Mouse (Mus musculus) gonadal fat pad, adult 2 months (tissue): ENCODE measurements around the gene Acbd5. TPM values are rescaled to one million over a fixed set of nuclear protein-coding genes. Genes with fewer than 3 reads are reported as not detected.
A peak's percentile ranks its signal among the peaks of the same experiment; 100 is the strongest.
"Not testable (repeated sequence)": the region's sequence is repeated elsewhere in the genome, so short reads cannot be mapped to it uniquely, and the experiment has no call there.

Experiments used
- DNase-seq: peaks from one replicate; pipeline ENCODE4 v3.0.0-alpha.2; 2012; ENCODE audit warnings: low read depth
- polyA plus RNA-seq: library from polyadenylated mRNA; depleted of rRNA; stranded (reverse); fragments of >200 nt; gene quantifications from 2 replicates; pipeline ENCODE4 v1.2.3, GENCODE M21; 2012; rRNA removed

Gene Acbd5
- polyA plus RNA-seq, result 7.5 and 14.0 TPM in 2 replicates

DNA sequence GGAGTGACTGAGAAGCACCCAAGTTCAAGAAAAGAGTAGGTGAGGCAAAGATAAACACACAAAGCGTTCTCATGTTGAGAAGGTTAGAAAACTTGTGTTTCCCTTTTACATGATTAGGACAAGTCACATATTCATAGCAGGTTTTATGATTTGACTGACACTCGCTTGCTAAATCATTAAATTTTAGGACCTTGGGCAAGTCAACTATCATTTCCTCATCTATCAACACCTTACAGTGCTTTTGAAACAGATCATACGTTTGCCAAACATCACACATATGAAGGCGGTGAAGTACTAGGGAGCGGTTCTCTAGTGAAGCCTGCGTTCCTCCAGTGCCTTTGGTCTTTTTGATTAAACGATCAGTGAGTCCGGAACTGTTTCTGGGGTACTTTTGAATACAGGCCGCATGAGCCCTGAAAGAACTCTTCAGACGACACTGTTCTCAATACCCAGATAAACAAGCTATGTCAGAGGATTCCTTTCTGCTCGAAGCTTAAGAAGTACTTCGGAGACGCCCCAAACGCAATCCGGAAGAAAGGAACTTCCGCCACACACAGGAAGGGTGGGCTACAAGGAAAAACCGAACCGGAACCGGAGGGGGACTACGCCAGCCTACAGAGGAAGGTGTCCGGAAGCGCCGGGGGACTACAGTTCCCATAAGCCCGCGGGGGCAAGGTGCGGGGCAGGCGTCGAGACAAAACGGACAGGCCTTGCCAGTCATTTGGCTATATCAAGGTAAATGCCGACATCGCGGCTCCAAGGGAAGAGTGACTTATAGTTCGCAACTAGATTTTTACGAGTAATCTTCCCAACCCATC, at the start of gene Acbd5:
TSS of gene Acbd5 (plus strand) at position 616 of the 818 bp plus-strand sequence.
- DNase-seq, result peak; percentile 83

DNA sequence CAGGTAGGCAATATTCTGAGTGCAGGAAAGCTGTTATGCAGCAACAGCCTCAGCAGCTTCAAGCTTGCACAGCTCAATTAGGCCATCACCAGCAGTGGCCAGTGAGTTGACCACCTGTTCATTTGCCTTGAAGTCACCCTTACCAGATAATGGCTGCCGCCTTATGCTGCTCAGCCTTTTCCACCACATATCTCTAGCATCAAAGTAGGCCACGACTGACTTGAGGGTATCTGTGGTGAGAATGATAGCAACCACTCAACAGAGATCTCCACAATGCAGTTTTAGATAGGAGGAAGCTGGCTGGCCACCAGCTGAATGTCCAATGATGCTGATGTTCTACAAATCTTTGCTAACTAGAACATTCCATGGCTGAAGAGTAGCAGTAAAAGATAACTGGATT, 48.8 kb upstream of the Acbd5 start:
- DNase-seq, result no peak

DNA sequence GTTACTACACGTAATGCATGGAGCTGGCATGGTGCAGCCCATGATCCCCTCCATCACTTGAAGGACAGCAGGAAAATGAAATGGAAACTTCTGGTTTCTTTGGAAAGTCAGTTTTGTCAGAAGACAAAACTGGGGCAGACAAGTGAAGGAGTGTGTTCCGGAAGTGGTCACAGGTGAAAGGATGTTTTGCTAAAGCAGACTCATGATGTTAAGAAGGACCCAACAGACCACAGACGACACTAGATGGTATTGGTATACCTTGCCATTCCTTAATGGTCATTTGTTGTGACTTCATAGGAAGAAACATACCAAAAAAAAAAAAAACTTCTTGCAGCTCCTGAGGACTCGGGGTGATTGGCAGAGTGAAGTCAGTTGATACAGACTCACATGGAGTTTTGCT, 46.6 kb upstream of the Acbd5 start:
- DNase-seq, result no peak

DNA sequence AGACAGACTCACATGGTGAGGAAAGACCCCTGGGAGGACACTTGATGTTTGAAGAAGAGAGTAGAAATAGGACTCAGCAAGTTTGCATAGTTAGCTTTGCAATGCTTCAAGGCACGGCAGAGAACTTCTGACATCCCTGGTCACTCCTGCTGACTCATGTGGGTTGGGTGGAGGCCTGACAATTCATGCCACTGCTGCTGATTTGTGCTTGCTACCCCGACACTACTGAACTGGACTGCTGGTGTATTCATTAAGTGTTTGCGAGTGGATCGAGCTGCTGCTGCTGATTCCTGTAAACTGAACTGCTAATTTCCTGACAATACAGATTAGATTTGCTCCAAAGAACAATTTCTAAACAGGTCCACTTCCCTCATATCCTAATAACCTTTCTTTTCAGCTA, 46.2 kb upstream of the Acbd5 start:
- DNase-seq, result no peak

DNA sequence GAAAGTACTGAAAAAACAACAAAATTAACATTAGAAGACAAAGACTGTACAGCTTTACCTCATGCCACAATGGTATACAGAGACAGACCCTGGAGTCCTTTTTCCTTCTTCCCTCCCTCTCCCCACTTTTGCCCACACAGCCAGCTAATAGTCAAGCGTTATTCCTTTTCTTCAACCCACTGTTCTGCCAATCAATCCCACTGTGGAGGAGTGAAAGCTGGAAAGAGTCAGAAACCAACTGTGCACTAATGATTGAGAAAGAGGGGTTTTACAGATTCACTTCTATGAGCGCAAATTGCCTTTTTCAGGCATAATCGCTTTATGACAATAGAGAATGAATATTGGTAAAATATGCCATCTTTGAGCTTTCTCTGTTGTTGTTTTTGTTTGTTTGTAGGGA, 44.9 kb upstream of the Acbd5 start:
- no peak for DNase-seq

DNA sequence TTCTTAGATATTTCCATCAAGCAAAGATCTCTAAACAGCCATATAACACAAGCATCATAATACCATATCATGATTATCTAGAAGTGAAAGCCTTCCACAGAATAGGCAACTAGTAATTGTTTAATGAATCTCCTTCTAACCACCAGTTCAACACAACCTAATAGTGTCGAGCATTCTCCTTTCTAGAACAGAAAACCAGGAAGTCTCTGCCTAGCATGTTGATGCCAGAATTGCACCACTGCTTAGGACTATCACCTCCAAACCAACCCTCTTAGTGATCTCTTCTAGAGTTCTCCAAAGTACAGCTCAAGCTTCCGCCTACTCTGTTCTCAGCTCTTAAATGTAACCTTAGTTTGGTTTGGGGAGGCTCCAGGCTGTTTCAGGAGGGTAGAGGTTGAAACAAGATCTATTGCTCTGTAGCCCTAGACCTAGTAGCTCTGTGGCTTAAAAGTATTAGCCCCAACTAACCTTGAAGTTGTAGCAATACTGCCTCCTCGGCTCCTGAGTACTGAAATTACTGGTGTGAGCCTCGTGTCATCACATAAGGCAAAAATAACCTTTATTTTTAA, 44.2 kb upstream of the Acbd5 start:
- peak; percentile 91 for DNase-seq

DNA sequence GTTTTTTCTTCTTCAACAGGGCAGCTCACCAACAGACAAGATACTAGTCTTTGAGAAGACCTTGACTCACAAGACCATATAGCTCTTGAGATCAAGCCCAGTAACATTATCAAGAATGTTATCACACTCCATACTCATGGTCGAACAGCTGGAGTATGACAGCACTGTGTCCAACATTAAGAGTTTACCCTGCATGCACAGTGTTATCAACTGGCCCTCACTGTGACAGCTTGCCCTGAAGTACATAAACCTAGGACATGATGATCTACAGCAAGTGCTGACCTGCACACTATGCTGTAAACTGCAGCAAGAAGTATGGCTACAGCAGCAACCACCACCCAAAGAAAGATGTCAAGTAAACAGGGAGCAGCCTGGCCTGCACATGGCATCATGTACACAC, 41.6 kb upstream of the Acbd5 start:
- DNase-seq, result no peak

DNA sequence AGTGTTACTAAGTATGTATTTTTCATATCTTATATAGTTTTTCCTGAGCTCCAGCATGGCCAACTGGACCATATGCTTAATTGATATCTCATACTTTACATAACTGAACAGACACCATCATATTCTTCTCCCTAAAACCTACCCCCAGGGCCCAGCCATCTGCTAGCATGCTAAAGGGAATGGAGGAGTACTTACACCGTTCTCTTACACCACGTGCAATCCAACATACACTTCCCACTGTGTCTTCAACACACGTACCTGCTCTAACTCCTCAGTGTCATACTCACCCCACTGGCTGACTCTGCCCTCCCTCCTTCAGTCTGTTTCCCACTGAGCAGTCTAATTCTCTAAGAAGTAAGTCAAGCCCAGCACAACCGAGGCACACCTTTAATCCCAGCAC, 39.1 kb upstream of the Acbd5 start:
- DNase-seq, result no peak

DNA sequence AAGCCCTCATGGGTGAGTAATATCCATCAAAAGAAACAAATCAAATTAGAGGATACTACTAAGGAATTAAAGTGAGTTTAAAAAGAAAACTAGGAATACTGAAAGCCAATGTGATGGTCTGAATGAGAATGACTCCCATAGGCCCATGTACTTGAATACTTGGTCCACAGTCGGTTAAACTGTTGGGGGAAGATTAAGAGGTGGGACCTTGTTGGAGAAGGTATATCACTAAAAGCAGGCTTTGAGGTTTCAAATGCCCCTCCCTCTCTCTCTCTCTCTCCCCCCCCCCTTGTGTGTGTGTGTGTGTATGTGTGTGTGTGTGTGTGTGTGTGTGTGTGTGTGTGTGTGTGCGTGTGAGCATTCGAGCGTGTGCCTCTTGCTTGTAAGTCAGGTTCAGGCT, 37.3 kb upstream of the Acbd5 start:
- DNase-seq, result no peak

DNA sequence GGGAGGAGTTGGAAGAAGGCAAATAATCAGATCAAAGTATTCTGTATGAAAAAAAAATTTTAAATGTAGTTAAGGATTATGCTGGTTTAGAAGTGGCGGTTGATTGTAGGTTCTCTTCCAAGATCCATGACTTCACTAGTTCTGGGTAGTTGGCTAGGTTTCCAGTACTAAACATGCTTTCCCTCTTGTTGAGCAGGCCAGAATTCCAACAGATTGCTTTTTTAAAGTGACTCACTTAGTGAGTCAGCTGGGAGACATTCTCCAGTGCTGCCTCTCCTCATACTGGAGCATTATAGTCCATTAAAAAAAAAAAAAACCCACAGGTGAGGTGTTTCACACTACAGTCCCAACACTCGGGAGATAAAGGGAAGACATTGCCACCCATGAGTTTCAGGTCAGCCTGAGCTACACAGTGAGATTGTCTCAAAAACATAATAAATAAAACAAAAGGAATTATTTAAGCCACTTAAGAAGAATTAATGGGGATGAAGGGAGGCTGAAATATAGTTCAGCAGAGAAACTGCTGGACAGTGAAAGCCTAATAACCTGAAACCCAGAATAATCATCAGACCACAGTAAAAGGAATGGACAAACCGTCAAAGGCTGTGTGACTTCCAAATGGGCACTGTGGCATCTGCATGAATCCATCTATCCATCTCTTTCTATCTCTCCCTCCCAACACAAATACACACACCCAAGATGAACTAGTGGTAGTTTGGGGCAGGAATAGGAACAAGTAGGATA, 33.1 kb upstream of the Acbd5 start:
- no peak for DNase-seq

DNA sequence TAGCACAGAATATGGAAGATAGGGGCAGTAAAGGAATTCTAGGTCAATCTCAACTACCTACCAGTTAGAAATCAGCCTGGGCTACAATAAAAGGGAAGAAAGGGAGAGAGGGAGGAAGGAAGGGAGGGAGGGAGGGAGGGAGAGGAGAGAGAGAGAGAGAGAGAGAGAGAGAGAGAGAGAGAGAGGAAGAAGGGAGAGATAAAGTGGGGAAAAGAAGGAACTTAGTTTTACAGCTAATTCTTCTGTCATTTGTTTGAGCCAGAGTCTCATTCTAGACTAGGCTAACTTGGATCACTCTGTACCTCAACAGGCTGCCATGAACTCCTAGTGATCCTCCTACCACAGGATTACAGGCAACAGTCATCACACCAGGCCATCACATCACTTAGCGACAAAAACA, 32.5 kb upstream of the Acbd5 start:
- no peak for DNase-seq

DNA sequence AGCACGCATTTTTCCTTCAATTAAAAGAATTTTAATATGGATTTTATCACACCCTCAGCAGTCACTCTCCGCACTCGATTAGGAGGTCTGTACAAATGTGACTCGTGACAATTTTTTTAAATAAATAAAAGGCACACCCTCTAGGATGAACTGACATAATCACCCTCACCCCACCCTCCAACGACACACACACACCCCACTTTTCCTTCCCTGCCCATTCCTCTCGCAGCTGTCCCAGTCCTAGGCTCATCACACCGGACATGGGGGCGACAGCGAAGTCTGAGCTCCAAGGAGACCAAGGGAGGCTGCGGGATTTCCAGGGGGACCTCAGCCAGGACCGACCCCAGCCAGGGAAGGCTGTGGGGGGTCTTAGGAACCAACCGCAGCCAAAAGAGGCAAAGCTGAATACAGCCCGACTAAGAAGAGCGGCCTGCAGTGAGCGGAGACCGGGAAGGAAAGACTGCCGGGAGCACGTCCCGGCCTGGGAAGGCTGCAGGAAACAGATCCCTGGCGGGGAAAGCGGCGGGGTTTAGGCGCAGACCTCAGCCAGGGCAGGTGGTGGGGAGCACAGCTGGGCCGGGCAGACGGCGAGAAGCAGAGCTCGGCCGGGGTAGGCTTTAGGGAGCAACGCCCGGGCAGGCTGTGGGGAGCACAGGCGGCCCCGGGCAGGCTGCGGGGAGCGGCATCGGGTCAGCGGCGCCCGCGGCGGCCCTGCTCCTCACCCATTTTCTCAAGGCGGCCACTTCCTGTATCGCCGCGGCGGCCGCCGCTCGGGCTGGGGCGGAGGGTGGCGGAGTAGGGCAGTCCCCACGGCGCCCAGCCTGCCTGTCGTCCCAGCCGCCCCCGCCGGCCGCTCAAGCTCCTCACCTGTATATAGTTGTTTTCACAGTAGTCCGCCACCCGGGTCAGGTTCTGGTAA, 28.6 kb upstream of the Acbd5 start:
- DNase-seq, result no peak

DNA sequence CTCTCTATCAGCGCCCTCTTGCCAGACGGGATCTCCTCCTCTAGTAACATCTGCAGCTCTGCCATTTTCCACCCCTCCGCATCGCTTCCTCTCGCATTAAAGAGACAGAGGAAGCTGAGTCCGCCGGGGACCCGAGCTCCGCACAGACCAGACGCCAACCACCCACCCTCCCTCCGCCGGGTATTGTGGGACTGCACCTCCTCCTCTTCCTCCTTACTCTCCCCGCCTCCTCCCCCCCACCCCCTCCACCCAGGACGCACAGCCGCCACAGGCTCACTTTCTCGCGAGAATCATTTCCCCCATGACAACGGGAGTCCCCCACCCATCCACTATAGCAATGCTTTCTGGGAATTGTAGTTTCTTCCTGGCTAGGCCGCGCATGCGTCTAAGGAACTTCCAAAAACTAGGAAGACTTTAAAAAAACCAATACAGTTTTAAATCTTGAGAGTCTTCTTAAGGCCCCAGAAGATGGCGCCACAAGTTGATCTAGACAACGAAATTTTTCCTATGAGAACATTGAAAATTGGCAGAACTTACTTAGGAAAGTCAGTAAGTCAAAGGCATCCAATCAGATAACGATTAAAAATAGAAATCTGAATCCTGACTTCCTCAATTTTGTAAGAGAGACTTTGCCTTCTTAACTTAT, 27.8 kb upstream of the Acbd5 start, which contains the start of gene Abi1:
TSS of gene Abi1 (minus strand) at position 241 of the 646 bp plus-strand sequence.
- DNase-seq, result peak; percentile 86

DNA sequence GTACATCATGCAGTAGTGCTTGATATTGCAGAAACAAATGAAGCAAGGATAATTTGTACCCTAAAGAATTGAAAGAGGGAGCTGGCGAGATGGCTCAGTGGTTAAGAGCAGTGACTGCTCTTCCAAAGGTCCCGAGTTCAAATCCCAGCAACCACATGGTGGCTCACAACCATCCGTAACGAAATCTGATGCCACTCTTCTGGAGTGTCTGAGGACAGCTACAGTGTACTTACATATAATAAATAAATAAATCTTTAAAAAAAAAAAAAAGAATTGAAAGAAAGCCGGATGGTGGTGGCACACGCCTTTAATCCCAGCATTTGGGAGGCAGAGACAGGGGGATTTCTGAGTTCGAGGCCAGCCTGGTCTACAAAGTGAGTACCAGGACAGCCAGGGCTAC, 27.3 kb upstream of the Acbd5 start:
- not testable (repeated sequence) for DNase-seq

DNA sequence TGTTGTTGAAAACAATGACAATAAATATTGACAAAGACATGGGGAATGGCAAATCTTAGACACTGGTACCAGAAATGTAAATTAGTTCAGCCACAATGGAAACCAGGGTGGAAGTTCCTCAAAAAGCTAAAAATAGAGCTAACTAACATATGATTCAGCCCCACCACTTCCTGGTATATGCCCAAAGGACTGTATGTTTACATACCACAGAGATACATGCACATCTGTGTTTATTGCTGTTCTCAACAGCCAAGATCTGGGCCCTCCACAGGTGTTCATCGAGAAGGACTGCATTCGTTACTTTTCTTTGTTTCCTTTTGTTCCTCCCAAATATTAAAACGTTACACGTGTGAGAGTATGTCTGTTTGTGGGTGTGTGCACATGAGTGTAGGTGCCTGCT, 26.5 kb upstream of the Acbd5 start:
- no peak for DNase-seq

DNA sequence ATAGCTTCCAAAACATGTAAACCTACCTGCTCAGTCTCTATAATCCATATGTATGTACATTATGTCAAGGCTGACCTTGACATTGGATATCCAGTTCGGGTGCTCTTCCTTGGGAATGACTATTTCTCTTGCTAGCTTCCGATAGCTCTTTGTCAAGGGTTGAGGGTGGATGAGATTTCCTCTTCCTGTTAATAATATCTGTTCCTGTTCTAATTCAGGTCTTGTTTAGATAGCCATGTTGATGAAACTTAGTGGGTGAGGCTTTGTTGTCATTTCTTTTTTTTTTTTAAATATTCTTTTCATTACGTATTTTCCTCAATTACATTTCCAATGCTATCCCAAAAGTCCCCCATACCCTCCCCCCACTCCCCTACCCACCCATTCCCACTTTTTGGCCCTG, 25.8 kb upstream of the Acbd5 start:
- DNase-seq, result no peak

DNA sequence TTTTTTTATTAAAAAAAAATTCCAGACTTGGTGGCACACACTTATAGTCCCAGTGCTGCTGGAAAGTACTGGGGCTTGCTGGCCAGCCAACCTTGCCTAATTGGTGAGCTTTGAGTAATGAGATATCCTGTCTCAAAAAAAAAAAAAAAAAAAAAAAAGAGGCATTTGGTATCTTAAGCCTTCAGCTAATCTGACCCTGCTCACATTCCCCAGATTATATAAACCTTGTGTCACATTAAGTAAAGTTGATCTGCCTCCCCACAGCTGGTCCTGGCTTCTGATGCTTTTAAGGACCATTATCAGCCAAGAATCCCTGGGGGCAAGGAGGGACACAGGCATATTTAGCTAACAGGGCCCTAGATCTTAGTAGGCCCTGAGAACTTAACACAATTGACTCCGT, 22.3 kb upstream of the Acbd5 start:
- no peak for DNase-seq

DNA sequence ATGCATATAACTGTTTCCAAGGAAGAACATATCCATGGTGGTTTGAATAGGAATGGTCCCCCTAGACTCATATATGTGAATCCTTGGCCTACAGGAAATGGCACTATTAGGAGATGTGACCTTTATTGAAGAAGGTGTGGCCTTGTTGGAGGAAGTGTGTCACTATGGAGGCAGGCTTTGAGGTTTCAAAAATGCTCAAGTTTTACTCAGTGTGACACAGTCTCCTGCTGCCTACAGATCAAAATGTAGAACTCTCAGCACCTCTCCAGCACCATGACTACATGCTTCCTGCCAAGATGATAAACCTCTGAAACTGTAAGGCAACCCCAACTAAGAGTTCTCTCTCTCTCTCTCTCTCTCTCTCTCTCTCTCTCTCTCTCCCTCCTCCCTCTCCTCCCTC, 20.0 kb upstream of the Acbd5 start:
- DNase-seq, result no peak

DNA sequence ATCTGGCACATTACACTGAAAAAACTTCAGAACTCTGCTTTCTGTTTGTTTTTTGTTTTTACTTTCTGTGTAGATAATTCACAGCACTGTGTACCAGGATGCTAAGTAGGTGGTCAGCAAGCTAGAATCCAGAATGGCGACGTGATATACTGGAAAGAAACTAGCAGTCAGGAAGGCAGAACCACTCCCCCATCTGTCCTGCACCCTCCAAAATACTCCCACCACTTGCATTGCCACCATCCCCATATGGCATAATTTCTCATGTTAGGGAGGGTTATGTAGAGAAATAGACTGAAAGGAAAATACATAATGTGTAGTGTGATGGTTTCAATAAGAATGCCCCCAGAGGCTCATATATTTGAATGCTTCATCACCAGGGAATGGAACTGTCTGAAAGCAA, 16.1 kb upstream of the Acbd5 start:
- no peak for DNase-seq

DNA sequence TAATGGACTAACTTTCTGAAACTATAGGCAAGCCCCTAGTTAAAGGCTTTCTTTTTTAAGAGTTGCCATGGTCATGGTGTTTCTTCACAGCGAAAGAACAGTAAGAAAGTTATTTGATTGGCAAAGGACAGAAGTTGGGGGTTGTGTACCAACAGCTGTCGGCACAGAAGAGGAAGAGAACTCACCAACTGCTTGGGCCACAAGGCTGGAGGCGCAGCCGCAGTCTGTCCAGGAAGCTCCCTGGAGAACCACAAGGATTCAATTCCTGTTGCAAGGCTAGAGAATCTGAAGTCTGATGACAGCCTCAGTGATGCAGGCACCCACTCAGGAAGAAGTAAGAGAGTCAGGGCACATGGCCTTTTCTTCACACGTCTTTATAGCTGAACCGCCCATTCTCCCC, 15.4 kb upstream of the Acbd5 start:
- DNase-seq, result no peak

DNA sequence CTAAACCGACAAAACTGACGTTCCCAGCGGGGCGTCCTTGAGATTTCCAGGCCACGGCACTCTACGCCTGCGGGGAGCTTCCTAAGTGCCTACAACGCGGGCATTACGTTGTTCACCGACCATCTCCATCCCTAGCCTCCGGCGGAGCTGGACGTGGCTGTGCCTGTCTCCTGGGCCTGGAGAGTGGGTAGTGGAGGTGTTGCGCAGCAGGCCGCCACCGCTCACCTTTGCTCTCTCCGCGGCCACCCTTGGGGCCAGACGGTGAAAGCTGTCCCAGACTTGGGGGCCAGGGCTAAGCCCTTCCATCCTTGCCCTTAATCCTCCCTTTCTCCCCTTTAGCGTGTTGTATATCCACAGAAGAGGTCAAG, 387 bp downstream of the Acbd5 start:
- peak; percentile 27 for DNase-seq
